13 mouse cellular contexts compared by ENCODE assay signal in the genomic region with DNA sequence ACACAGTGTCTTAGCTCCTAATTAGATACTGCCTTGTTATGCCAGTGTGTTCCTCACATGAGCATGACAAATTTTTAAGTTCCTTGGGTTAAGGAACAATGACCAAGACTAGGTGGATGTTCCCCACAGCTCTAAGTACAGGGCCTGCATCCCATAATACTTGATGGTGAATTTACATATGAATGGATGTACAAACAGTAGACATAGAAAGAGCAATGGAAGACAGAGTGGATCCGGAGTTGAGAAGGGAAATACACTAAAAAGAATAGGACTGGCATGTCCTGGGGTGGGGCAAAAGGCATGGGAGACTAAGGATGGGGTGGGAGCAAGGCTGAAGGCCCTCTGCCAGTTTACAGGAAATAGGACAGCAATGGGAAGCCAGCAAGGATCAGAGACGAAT. TPM values are rescaled to one million over a fixed set of nuclear protein-coding genes. Genes with fewer than 3 reads are reported as not detected.
A peak's percentile ranks its signal among the peaks of the same experiment; 100 is the strongest.
DNase-seq lines count a peak whose midpoint lies in the region; ATAC-seq and TF ChIP-seq lines count a peak whose summit lies in the region.
"Had no signal": no experiment of that assay in that cellular context is flagged by ENCODE, and none has a peak within 500 bp of the region (broad histone marks: within the 10 kb centered on the region; RNA-seq: fewer than 3 reads in every experiment).

No protein-coding gene starts in this region.

- no peak for DNase-seq in lung, postnatal 14 days
- DNase-seq in liver, postnatal 0 days: no peak
- DNase-seq in spleen, postnatal 36 days (ENCODE audit: low spot score in 2 of 2): no peak
- no peak for DNase-seq in kidney, postnatal 14 days
- no peak for DNase-seq in urinary bladder, adult 18-20 months (ENCODE audit: low spot score in 2 of 2)
- no peak for DNase-seq in lung, postnatal 0 days (ENCODE audit: low spot score)
- DNase-seq: cerebellum, postnatal 36 days; gastrocnemius, postnatal 36 days; kidney, adult 2 months had no signal

- no peaks in the 10 kb centered on the region for H3K9me3 ChIP-seq in lung, embryonic 15.5 days
- H3K9me3 ChIP-seq in forebrain, embryonic 16.5 days (ENCODE audit: control insufficient read depth, low read length): no peaks in the 10 kb centered on the region
- H3K9me3 ChIP-seq in liver, postnatal 0 days (ENCODE audit: low read length): no peaks in the 10 kb centered on the region
- H3K9me3 ChIP-seq in lung, postnatal 0 days (ENCODE audit: low read length): no peaks in the 10 kb centered on the region

- WGBS in lung, embryonic 15.5 days: 65% methylated on average over 2 of the region's 2 CpGs
- WGBS in forebrain, embryonic 16.5 days: 20% methylated on average over 2 of the region's 2 CpGs
- WGBS in liver, postnatal 0 days (ENCODE audit: insufficient replicate concordance): 71% methylated on average over 2 of the region's 2 CpGs
- 65% methylated on average over 2 of the region's 2 CpGs for WGBS in lung, postnatal 0 days

- no peak for TF ChIP-seq EP300 in liver, postnatal 0 days (IDR thresholded peaks at IDR 0.05; ENCODE audit: low read depth)
- no peak for TF ChIP-seq EP300 in lung, postnatal 0 days (IDR thresholded peaks at IDR 0.05)

- H3K27ac ChIP-seq in lung, embryonic 15.5 days: no peak overlapping the region
- H3K27ac ChIP-seq in forebrain, embryonic 16.5 days (ENCODE audit: low read length): no peak overlapping the region
- no peak overlapping the region for H3K27ac ChIP-seq in liver, postnatal 0 days (ENCODE audit: low read depth)
- no peak overlapping the region for H3K27ac ChIP-seq in lung, postnatal 0 days (ENCODE audit: low read length)

- peaks cover 38% of the 10 kb centered on the region for H3K4me1 ChIP-seq in lung, embryonic 15.5 days
- peaks cover 47% of the 10 kb centered on the region for H3K4me1 ChIP-seq in forebrain, embryonic 16.5 days (replicated peaks; ENCODE audit: control insufficient read depth, insufficient read depth, low read length)
- peaks cover 22% of the 10 kb centered on the region for H3K4me1 ChIP-seq in liver, postnatal 0 days (ENCODE audit: insufficient read depth)
- H3K4me1 ChIP-seq in lung, postnatal 0 days (ENCODE audit: insufficient read depth, low read depth, low read length): peaks cover 23% of the 10 kb centered on the region; the same call in 1 of the 2 replicates

- no peak overlapping the region for H3K4me3 ChIP-seq in lung, embryonic 15.5 days
- peak overlapping the region; percentile 9; the same call in 1 of the 2 replicates for H3K4me3 ChIP-seq in forebrain, embryonic 16.5 days (replicated peaks; ENCODE audit: low read length)
- peak overlapping the region; percentile 92; the same call in 1 of the 2 replicates for H3K4me3 ChIP-seq in liver, postnatal 0 days (ENCODE audit: low read depth, low read length)
- no peak overlapping the region for H3K4me3 ChIP-seq in lung, postnatal 0 days (ENCODE audit: low read depth, low read length)

- ATAC-seq in lung, embryonic 15.5 days (ENCODE audit: borderline replicate concordance, extremely low read depth, low FRiP score, low TSS enrichment): no peak
- no peak for ATAC-seq in forebrain, embryonic 16.5 days
- ATAC-seq in liver, postnatal 0 days: no peak
- no peak for ATAC-seq in lung, postnatal 0 days

- peak overlapping the region; percentile 7; the same call in 1 of the 2 replicates for H3K4me2 ChIP-seq in lung, embryonic 15.5 days
- peak overlapping the region; percentile 49 for H3K4me2 ChIP-seq in forebrain, embryonic 16.5 days (ENCODE audit: low read length)
- peak overlapping the region; percentile 91 for H3K4me2 ChIP-seq in liver, postnatal 0 days (ENCODE audit: low read depth, low read length)
- H3K4me2 ChIP-seq in lung, postnatal 0 days (replicated peaks; ENCODE audit: low read depth, low read length): no peak overlapping the region

- TF ChIP-seq CTCF in liver, postnatal 0 days (IDR thresholded peaks at IDR 0.05; ENCODE audit: low read depth): no peak
- no peak for TF ChIP-seq CTCF in lung, postnatal 0 days (IDR thresholded peaks at IDR 0.05)

- H3K9ac ChIP-seq in lung, embryonic 15.5 days: no peak overlapping the region
- 0 out of 2 replicates have a peak overlapping the region, but pooled peaks have one; percentile 3 for H3K9ac ChIP-seq in forebrain, embryonic 16.5 days (replicated peaks; ENCODE audit: low read depth, low read length)
- no peak overlapping the region for H3K9ac ChIP-seq in liver, postnatal 0 days (replicated peaks)
- no peak overlapping the region for H3K9ac ChIP-seq in lung, postnatal 0 days (replicated peaks; ENCODE audit: low read depth)

- no peaks in the 10 kb centered on the region for H3K27me3 ChIP-seq in lung, embryonic 15.5 days
- no peaks in the 10 kb centered on the region for H3K27me3 ChIP-seq in forebrain, embryonic 16.5 days (replicated peaks; ENCODE audit: control insufficient read depth, insufficient read depth, low read length)
- no peaks in the 10 kb centered on the region for H3K27me3 ChIP-seq in liver, postnatal 0 days (ENCODE audit: insufficient read depth, low read length)
- no peaks in the 10 kb centered on the region for H3K27me3 ChIP-seq in lung, postnatal 0 days (replicated peaks; ENCODE audit: insufficient read depth, low read length)

- peaks cover 29% of the 10 kb centered on the region for H3K36me3 ChIP-seq in lung, embryonic 15.5 days
- peaks cover 21% of the 10 kb centered on the region for H3K36me3 ChIP-seq in forebrain, embryonic 16.5 days (ENCODE audit: control insufficient read depth, insufficient read depth)
- peaks cover 44% of the 10 kb centered on the region for H3K36me3 ChIP-seq in liver, postnatal 0 days (replicated peaks; ENCODE audit: insufficient read depth, low read length)
- H3K36me3 ChIP-seq in lung, postnatal 0 days (ENCODE audit: insufficient read depth, low read length): peaks cover 22% of the 10 kb centered on the region

RNA-seq across cellular contexts. Expression of a gene that starts 3.2 kb away (rescaled TPM):
- polyA plus RNA-seq in lung, embryonic 15.5 days (2015; fragmentation: Nextera tagmentation; extraction: Ambion mirVana): 23.7 and 32.2 TPM in 2 replicates
- 27.0 and 30.5 TPM in 2 replicates for polyA plus RNA-seq in forebrain, embryonic 16.5 days (2015; fragmentation: Nextera tagmentation; extraction: Ambion mirVana)
- 6.3 and 7.3 TPM in 2 replicates for polyA plus RNA-seq in liver, postnatal 0 days (2015; fragmentation: Nextera tagmentation; extraction: Ambion mirVana)
- 13.7 and 15.7 TPM in 2 replicates for polyA plus RNA-seq in lung, postnatal 0 days (2015; fragmentation: Nextera tagmentation; extraction: Ambion mirVana)

RNA-seq across cellular contexts. Expression of a gene that starts 3.3 kb away (rescaled TPM):
- polyA plus RNA-seq in lung, embryonic 15.5 days (2015; fragmentation: Nextera tagmentation; extraction: Ambion mirVana): 19.0 and 21.1 TPM in 2 replicates
- 62.3 and 64.6 TPM in 2 replicates for polyA plus RNA-seq in forebrain, embryonic 16.5 days (2015; fragmentation: Nextera tagmentation; extraction: Ambion mirVana)
- polyA plus RNA-seq in liver, postnatal 0 days (2015; fragmentation: Nextera tagmentation; extraction: Ambion mirVana): 7.3 and 8.4 TPM in 2 replicates
- polyA plus RNA-seq in lung, postnatal 0 days (2015; fragmentation: Nextera tagmentation; extraction: Ambion mirVana): 12.7 and 14.4 TPM in 2 replicates

RNA-seq across cellular contexts. Expression of a gene that starts 8.9 kb away (rescaled TPM):
- polyA plus RNA-seq in lung, embryonic 15.5 days (2015; fragmentation: Nextera tagmentation; extraction: Ambion mirVana): 0.77 and 1.5 TPM in 2 replicates
- polyA plus RNA-seq in forebrain, embryonic 16.5 days (2015; fragmentation: Nextera tagmentation; extraction: Ambion mirVana): 1.5 and 1.7 TPM in 2 replicates
- 0.96 TPM in 1 of 2 replicates, not detected in the other for polyA plus RNA-seq in liver, postnatal 0 days (2015; fragmentation: Nextera tagmentation; extraction: Ambion mirVana)
- polyA plus RNA-seq in lung, postnatal 0 days (2015; fragmentation: Nextera tagmentation; extraction: Ambion mirVana): 0.87 TPM in 1 of 2 replicates, not detected in the other
- polyA plus RNA-seq: heart, postnatal 0 days; liver, adult 2 months had no signal

RNA-seq across cellular contexts. Expression of a gene that starts 12.9 kb away (rescaled TPM):
- 97.9 and 98.2 TPM in 2 replicates for polyA plus RNA-seq in lung, embryonic 15.5 days (2015; fragmentation: Nextera tagmentation; extraction: Ambion mirVana)
- polyA plus RNA-seq in forebrain, embryonic 16.5 days (2015; fragmentation: Nextera tagmentation; extraction: Ambion mirVana): 49.5 and 54.6 TPM in 2 replicates
- polyA plus RNA-seq in liver, postnatal 0 days (2015; fragmentation: Nextera tagmentation; extraction: Ambion mirVana): 30.0 and 34.2 TPM in 2 replicates
- 75.6 and 104 TPM in 2 replicates for polyA plus RNA-seq in lung, postnatal 0 days (2015; fragmentation: Nextera tagmentation; extraction: Ambion mirVana)

RNA-seq across cellular contexts. Expression of a gene that starts 13.2 kb away (rescaled TPM):
- 62.7 and 63.2 TPM in 2 replicates for polyA plus RNA-seq in lung, embryonic 15.5 days (2015; fragmentation: Nextera tagmentation; extraction: Ambion mirVana)
- polyA plus RNA-seq in forebrain, embryonic 16.5 days (2015; fragmentation: Nextera tagmentation; extraction: Ambion mirVana): 83.5 and 91.1 TPM in 2 replicates
- 36.2 and 41.2 TPM in 2 replicates for polyA plus RNA-seq in liver, postnatal 0 days (2015; fragmentation: Nextera tagmentation; extraction: Ambion mirVana)
- polyA plus RNA-seq in lung, postnatal 0 days (2015; fragmentation: Nextera tagmentation; extraction: Ambion mirVana): 115 and 126 TPM in 2 replicates

Comparison
In these comparisons a context has a peak if more than half of its experiments do, and no peak if none do; other contexts are left out.
1. H3K4me3 ChIP-seq: peak in forebrain, embryonic 16.5 days (single experiment) and liver, postnatal 0 days (single experiment); none in lung, embryonic 15.5 days (single experiment) and lung, postnatal 0 days (single experiment).